Mouse (Mus musculus) kidney, adult 18-20 months (tissue): ENCODE data around the gene Zfp950.
"Not testable (repeated sequence)": the region's sequence is repeated elsewhere in the genome, so short reads cannot be mapped to it uniquely, and the experiment has no call there.

Source experiments
- DNase-seq: peaks from one replicate; pipeline ENCODE4 v3.0.0; 2021

Gene Zfp950

GRCm38 (mm10) chr19:61140342-61141206, at the start of gene Zfp950:
Gene Zfp950, minus strand, starts transcription at chr19:61140840.
- peak; percentile 85 for DNase-seq

GRCm38 (mm10) chr19:61183590-61183989, 43.0 kb upstream of the Zfp950 start, which contains the start of gene Gm6020:
Gene Gm6020, plus strand, starts transcription at chr19:61183890.
- not testable (repeated sequence) for DNase-seq

GRCm38 (mm10) chr19:61175756-61176324, 35.2 kb upstream of the Zfp950 start, which contains the start of gene Gm7102:
Gene Gm7102, minus strand, starts transcription at chr19:61176309.
- DNase-seq, result peak; percentile 3

- no peak for DNase-seq
Measured at GRCm38 (mm10) chr19:61151701-61152420, 11.2 kb upstream of the Zfp950 start.

DNA sequence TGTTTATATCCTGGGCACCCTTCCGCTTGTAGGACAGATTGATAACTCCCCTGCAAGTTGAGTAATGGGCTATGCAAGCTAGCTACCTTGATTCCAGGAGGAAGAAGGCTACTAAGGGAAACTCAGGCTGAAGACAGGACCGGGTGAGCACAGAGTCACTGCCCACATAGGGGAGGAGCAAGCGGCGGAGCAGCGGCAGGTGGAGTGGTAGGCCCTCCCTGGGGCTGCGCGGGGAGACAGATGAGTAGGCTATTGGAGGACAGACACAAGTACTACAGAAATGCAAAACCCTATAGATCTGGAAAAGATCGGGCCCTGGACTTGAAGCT, 10.7 kb upstream of the Zfp950 start:
- peak; percentile 56 for DNase-seq

- no peak for DNase-seq
Measured at GRCm38 (mm10) chr19:61141299-61141698, 659 bp upstream of the Zfp950 start.

GRCm38 (mm10) chr19:61138655-61139054, 2.0 kb downstream of the Zfp950 start:
- DNase-seq, result no peak

- DNase-seq, result no peak
Measured at GRCm38 (mm10) chr19:61131096-61131495, 9.5 kb downstream of the Zfp950 start.

- no peak for DNase-seq
Measured at GRCm38 (mm10) chr19:61110184-61110583, 30.5 kb downstream of the Zfp950 start.

DNA sequence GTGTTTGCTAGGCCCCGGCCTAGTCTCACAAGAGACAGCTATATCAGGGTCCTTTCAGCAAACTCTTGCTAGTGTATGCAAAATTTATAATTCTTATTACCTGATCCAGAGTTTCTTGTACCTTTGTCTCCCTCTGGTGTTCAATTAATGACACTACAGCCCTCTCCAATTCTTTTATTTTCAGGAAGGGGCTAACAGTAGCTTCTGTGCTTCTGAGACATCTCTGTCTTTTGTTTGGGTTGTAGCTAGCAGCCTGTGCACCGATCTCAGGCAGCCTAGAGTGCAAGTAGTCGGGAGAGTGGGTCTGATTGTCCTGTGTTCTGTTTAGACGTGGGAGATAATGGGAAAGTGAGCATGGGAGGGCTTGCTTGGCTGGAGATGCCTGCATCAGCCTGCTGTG, 42.9 kb downstream of the Zfp950 start:
- DNase-seq, result peak; percentile 18

DNA sequence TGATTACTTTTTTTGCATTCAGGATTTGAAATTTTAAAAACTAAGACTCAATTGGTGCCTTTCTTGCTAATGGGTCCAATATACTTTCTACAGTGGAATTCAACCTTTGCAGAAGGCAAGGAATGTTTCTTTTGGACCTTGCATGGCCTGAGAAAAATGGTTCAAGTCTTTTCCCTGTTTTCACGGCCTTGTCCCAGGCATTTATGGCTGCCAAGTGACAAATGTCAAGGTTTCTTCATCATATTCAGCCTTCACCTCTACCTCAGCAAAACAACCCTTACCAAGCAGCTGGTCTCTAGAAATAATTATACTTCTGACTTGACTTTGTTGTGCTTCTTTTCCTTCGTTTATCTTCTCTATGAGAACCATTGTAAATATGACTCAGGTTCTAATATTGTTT, 43.9 kb downstream of the Zfp950 start:
- DNase-seq, result no peak

DNA sequence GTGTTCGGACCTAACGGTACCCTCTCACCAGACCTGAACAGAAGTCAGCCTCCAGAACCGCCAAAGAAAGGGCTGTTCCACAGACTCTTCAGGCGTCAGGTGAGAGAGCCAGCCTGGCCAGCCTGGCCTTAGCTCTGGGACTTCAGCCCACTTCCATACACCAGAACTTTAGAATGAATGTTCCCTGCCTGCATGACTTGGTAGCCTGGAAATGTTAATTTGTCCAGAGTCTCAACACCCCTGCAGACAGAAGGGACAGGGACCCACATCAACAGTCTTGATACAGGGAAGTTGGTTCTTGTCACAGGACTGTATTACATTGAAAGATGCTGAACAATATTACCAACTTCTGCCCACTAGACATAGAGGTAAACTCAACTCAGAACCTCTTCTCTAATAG, 50.1 kb downstream of the Zfp950 start:
- DNase-seq, result no peak

- DNase-seq, result no peak
Measured at GRCm38 (mm10) chr19:61089001-61089400, 51.6 kb downstream of the Zfp950 start.

DNA sequence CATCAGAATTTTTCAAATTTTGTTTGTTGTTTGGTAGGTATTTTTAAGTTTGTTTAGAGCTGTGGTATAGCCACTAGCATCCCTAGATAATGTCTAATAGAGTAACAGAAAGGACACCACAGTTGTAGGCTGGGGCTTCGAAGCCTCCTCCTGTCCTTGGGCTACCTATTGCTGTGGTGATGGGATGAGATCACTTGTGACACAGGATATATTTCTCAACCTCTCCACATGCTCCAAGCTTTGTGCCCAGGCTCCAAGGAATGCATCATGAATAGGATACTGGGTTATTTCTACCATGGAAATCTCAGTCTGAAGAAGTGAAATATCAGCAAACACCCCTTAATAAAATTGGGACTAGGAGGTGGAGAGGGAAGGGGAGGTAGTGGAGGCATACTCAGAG, 52.9 kb downstream of the Zfp950 start:
- DNase-seq, result no peak

DNA sequence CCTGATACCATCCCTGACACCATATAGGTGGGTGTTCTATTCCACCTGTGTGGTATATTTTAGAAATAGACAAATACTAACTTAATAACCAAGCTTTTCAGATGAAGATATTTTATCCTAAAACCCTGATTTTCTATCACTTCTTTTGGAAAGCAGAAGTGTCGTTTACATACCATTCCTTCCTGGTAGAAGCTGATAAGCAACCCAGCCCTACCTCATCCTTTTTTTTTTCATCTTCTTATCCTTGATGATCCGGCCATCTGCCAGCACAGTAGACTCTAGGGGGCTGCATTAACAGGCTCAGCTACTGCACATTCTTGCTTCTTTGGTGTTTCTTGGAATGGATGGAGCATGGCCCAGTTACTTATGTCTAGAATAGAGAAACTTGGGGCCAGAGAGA, 55.4 kb downstream of the Zfp950 start:
- no peak for DNase-seq

- DNase-seq, result peak; percentile 91
Measured at GRCm38 (mm10) chr19:61084149-61084940, 56.3 kb downstream of the Zfp950 start.

- no peak for DNase-seq
Measured at GRCm38 (mm10) chr19:61083006-61083405, 57.6 kb downstream of the Zfp950 start.

GRCm38 (mm10) chr19:61080251-61080749, 60.3 kb downstream of the Zfp950 start:
- DNase-seq, result no peak

DNA sequence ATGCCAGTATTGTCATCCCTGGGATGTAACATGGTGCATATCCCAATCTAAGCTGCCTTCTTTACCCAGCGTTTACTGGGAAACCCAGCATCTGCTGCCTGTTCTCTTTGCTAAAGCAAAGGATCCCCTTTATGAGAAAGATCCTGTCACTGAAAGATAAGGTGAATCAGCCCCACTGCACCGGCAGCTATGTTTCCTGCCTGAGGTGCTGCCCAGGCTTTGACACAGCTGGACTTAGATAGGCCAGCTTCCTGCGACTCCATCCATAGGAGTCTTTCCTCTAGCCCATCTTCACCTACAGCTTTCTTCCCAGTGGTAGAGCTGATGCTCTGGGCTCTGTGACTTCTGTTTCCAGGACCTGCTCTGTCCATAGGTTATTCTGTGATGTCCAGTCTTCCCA, 62.0 kb downstream of the Zfp950 start:
- DNase-seq, result no peak

GRCm38 (mm10) chr19:61065011-61065410, 75.6 kb downstream of the Zfp950 start:
- DNase-seq, result peak; percentile 22

DNA sequence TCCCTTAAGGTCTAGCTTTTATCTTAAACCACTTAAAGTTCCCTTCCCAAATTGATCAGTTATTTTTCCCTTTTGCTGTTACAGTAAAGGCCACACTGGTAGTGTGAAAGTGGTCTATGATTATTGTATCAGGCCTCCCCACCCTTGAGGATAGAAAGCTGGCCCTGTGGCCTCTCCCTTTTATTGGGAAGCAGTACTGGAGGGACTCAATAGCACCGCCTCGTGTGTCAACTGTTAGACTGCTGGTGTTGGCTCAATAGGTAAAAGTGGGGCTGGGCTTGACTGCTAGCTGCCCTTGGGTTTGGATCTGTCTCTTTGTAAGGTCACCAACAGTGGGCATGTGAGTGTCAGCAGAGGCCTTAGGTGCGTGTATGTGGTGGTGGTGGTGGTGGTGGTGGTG, 76.3 kb downstream of the Zfp950 start:
- DNase-seq, result no peak

DNA sequence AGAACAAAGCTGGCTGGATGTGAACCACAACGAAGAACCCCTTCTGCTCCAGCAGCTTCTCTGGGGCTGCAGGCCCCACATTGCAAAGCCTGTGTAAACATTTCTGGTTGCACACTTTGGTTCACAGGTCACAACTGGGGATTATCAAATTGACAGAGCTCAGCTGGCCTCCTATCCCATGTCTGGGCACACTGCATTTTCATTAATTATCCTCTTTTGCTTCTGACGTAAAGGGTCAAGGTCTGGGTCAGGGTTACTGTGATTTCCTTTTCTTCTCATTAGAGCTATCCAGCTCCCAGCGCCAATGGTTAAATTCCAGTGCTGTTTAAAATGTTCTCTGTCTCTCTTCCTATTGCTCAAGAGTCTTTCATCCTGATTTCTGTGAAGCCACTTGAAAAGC, 83.1 kb downstream of the Zfp950 start:
- DNase-seq, result peak; percentile 32
